Mouse (Mus musculus) lung, postnatal 4 days (tissue): ENCODE results near the gene Fcrlb.

Source experiments
- DNase-seq, 2 experiments: peaks; one replicate each; pipeline ENCODE4 v3.0.0; 2021

The Fcrlb gene

DNA sequence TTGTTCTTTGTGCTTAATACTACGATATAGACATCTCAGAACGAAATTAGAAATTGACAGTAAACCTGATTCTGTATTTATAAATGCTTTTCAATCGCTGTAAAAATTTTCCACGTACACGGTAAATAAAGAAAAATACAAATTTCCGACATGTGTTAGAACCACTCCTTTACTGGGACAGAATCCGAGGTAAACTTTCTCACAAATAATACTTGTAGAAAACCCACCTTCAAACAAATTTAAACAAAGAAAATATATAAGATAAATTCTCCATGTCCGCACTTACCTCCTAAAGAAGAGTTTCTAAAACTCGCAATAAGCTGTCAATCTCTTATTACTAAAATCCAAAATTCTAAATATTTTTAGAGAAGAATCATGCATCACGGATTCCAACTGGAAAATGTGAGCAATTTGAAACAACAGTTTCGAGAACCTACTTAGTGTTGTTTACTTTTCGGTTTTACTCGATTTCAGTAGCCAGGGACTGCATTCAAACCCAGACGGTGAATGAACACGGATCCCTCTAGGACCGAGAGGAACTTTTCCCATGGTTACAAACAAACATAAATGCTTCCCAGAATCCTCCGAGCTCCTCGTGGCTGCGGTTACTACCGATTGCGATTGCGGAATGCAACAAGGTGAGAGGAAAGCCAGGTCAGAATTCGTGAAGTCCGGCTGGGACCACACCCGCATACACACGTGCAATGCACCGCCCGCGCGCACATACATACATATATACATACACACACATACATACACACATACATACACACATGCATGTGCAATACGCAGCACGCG, 44.4 kb downstream of the Fcrlb start:
- DNase-seq: peak; percentile 65

DNA sequence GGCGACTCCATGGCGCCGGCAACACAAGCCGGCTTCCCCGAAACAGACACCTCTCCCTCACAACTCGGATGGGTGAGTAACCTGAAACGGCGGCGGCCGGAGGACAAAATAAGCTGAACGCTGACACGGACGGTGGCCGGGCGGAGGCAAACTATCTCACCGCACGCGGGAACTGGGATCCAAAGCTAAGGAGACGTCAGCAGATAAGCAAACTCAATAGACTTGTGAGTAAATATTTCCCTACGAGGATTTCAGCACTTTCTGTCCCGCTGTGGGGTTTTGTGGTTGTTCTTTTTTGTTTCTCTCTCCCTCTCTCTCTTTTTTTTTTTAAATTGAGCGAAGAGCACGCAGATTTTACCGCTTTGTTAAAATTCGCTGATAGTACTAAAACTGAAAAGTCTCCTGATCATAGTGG, 45.0 kb downstream of the Fcrlb start, which contains the start of gene Atf6:
Gene Atf6, minus strand, starts transcription at position 81 of the 415 bp plus-strand sequence.
- DNase-seq: peak; percentile 97 to 98

DNA sequence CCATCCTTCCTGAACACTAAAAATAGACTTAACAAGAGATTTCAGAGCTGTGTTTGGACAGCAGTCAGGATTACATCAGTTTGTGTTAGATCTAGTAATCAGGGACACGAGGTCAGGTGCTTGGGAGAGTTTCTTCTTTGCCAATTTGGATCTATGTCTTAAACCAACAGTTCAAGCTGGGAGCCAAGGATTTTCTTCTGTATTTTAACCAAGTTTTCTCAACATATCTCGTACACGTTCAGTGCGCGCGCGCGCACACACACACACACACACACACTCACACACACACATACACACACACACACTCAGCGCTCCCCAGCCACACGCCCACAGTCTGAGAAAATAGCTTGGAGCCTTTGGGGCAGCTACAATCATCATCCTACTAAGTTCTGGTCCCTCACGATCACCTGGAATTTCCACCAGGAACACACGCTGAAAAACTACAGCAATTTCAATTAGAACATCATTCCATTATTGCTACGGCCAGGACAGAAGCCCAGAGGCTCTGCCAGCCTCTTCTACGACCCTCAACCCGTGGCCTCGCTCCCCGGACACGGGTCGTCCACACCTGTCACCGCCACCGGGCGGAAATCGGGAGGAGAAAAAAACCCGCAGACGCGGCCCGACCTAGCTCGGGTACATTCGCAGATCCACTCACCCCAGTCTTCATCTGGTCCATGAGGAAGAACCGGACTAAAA, 45.6 kb downstream of the Fcrlb start:
- DNase-seq: peak in 1 of 2 experiments; percentile 21

DNA sequence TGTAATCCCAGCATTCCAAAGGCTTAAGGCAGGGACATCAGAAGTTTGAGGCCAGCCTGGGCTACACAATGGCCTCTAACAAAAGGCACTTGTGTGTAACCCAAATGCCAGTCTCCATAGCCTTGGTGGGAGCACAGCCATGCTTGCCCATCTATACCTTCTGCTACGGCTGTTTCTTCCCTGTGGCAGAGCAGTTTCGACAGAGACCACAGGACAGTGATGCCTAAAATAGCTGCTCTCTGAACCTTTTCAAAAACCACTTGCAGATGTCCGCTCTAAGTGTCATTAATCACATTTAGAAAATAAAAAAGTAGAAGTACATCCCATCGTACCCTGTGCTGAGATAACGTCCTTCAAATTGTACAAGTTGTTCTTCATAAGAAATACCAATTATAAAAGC, 47.3 kb downstream of the Fcrlb start:
- DNase-seq: no peak

DNA sequence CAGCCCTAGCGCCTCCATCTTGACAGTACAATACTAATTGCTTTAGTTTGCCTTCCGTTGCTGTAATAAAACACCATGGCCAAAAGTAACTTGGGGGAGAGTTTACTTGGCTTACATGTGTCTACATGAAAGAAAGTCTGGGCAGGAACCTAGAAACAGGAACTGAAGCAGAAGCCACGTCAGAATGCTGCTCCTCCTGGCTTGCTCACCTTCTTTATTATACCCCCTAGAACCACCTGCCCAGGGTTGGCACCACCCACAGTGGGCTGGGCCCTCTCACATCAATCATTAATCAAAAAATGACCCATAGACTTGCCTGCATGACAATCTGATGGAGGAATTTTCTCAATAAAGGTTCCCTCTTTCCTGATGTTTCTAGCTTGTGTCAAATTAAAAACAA, 48.0 kb downstream of the Fcrlb start:
- no peak for DNase-seq

DNA sequence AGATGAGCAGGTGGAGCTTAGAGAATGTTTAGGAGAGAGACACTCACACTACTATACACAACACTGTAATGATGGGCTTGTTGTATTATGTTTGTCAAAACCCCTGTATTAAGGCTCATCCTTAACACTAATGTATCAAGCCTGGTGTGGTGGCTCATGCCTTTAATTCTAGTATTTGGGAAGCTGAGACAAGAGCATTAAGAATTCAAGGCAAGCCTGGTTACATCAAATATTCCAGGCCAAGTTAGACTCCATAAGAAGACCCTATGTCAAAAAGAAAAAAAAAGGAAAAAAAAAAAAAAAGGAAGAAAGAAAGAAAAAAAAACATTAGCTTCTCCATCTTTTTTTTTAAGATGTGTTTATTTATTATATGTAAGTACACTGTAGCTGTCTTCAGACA, 48.5 kb downstream of the Fcrlb start:
- no peak for DNase-seq

DNA sequence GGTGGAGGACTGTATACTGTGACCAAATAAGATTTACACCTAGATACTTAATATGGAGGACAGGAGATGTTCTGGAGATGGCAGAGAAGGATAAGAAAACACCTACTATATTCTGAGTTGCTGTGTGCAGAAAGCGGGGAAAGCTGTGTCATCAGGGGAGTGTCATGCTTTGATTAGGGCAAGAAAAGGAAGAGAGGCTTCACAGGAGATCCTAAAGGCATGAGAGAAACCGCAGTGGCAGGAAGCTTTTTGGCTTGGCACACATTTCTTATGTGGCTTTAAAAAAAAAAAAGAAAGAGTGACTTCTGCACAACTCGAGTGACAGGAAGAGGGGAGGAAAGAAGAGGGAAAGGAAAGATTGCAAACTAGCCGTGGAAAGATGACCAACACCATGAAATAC, 49.7 kb downstream of the Fcrlb start:
- DNase-seq: no peak

DNA sequence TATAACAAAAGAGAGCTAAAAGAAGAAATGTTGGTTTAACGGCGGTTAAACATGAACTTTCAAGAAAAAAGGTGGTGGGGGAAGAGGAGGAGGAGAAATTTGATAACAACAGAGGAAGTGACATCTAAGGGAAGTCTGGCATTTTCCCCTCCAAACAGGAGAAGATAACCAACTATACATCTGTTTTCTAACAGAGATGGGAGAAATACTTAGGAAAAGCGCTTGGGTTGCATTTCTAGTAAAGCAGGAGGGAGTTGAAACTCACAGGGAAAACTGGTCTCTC, 50.4 kb downstream of the Fcrlb start:
- no peak for DNase-seq

DNA sequence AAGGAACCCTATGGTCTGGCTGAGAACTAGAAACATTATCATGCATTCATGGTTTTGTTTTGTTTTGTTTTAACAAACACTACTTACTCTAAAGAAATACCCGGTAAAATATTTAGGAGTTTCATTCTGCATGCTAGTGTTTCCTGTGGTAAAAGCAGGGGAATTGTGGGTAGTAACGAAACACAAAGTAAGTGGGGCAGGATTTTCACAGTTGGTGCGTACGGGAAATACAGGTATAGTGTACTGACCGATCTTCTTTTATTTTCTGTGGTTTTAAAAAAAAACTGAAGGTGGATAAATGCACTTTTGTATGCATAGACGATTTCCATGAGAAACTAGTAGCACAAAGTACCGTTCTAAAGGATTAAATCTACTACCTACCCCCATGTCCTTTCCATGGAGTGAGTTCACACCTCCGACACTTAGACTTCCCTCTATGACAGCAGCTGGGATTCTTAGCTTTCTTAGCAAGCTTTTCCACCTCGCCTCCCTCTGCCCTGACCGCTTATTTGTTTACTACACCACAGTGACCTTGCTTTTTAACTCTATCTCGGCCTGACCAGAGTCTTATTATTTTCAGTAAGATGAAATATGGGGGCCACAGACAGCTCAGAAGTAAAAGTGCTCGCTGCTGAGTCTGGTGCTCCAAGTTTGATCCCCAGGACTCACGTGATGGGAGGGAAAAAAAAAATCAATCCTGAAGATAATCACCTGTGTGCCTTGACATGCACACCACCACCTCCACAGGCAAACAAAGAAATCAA, 50.9 kb downstream of the Fcrlb start:
- no peak for DNase-seq

DNA sequence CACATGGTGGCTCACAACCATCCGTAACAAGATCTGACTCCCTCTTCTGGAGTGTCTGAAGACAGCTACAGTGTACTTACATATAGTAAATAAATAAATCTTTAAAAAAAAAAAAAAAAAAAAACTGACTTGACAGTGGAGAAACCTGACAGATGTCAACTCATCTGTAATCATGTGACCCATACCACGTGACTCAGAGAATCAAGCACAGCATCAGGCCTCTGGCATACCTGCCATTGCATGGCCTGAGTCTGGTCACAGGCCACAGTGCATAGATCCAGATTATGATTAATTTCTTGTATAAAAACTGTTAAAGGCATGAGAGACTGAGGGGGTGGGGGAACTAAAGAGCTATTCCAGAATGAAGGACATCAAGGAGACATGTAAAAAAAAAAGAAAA, 53.9 kb downstream of the Fcrlb start:
- no peak for DNase-seq

DNA sequence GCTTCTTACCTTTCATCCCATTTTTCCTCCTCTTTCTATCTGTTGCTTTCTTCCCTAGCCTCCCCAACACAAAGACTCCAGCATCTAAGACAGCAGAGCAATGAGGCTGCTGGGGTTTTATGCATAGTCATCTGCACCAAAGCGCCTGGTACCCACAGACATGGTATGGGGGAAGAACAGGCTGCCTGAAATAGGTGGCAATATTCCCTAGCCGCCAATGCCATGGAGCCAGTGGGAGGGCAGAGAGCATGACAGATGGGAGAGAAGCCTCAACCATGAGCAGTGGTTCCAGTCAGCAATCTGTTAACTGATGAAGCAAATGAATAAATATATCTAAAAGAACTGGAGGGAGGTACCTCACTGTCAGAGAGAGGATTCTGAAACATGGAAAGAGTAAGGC, 55.4 kb downstream of the Fcrlb start:
- DNase-seq: no peak
